Mouse (Mus musculus): Measurements from ENCODE around the gene Ppp1r11.

- no peak for TF ChIP-seq CTCF (conservative IDR thresholded peaks at IDR 0.05; ENCODE audit: insufficient read depth, insufficient read length, low read depth, low read length)
- TF ChIP-seq POLR2A (IDR thresholded peaks at IDR 0.05; ENCODE audit: low read depth, low read length) = no peak
Observed at GRCm38 (mm10) chr17:36943691-36944090, 7.8 kb downstream of the Ppp1r11 start.
